Mouse (Mus musculus) liver, embryonic 13.5 days (tissue): ENCODE results near the gene Tbp. TPM values are rescaled to one million over a fixed set of nuclear protein-coding genes. Genes with fewer than 3 reads are reported as not detected.
A peak's percentile ranks its signal among the peaks of the same experiment; 100 is the strongest.
"Not testable (repeated sequence)": the region's sequence is repeated elsewhere in the genome, so short reads cannot be mapped to it uniquely, and the experiment has no call there.

Experiments
- ATAC-seq: fragments of 200-750 bp; cut with Nextera tagmentation; 2 replicates; pipeline ENCODE4 v1.8.0; 2017; ENCODE audit warnings: low read depth, mild to moderate bottlenecking, moderate number of reproducible peaks, moderate library complexity
- DNase-seq: peaks from one replicate; pipeline ENCODE4 v3.0.0; 2022
- H3K27ac ChIP-seq: fragments of 300-500 bp; sonication (generic); 2 replicates; pipeline ENCODE4 v1.5.1; 2015; ENCODE audit warnings: moderate library complexity, mild to moderate bottlenecking, inconsistent platforms
- H3K27me3 ChIP-seq: fragments of 300-500 bp; sonication (generic); 2 replicates; pipeline ENCODE4 v1.6.1; 2015; ENCODE audit warnings: mild to moderate bottlenecking, inconsistent platforms
- H3K36me3 ChIP-seq: fragments of 300-500 bp; sonication (generic); 2 replicates; pipeline ENCODE4 v1.6.1; 2015; ENCODE audit warnings: mild to moderate bottlenecking, inconsistent platforms
- H3K4me1 ChIP-seq: fragments of 300-500 bp; sonication (generic); replicated peaks from 2 replicates; pipeline ENCODE4 v1.6.1; 2015; ENCODE audit warnings: inconsistent platforms
- H3K4me2 ChIP-seq: fragments of 300-500 bp; sonication (generic); 2 replicates; pipeline ENCODE4 v1.6.1; 2015; ENCODE audit warnings: inconsistent platforms, mild to moderate bottlenecking, moderate library complexity
- H3K4me3 ChIP-seq: fragments of 300-500 bp; sonication (generic); replicated peaks from 2 replicates; pipeline ENCODE4 v1.5.1; 2015; ENCODE audit warnings: mild to moderate bottlenecking, inconsistent platforms
- H3K9ac ChIP-seq: fragments of 300-500 bp; sonication (generic); 2 replicates; pipeline ENCODE4 v1.6.1; 2015; ENCODE audit warnings: mild to moderate bottlenecking, inconsistent platforms
- H3K9me3 ChIP-seq: fragments of 300-500 bp; sonication (generic); replicated peaks from 2 replicates; pipeline ENCODE4 v1.6.1; 2016; ENCODE audit warnings: inconsistent platforms
- WGBS: fragments of 180-500 bp; shearing (Covaris S2); methylation state at CpG from one replicate; pipeline ENCODE4 v1.1.7; 2015; ENCODE audit not compliant: insufficient replicate concordance; 5-methylcytosine and 5-hydroxymethylcytosine counted together
- polyA plus RNA-seq: library from polyadenylated mRNA; unstranded; fragments of >200 nt; fragmentation: Nextera tagmentation; extraction: Ambion mirVana; gene quantifications from 2 replicates; pipeline ENCODE4 v1.2.1, GENCODE M21; 2015

The Tbp gene
- polyA plus RNA-seq, 1 experiment from 2014 or later = 21.8 TPM

DNA sequence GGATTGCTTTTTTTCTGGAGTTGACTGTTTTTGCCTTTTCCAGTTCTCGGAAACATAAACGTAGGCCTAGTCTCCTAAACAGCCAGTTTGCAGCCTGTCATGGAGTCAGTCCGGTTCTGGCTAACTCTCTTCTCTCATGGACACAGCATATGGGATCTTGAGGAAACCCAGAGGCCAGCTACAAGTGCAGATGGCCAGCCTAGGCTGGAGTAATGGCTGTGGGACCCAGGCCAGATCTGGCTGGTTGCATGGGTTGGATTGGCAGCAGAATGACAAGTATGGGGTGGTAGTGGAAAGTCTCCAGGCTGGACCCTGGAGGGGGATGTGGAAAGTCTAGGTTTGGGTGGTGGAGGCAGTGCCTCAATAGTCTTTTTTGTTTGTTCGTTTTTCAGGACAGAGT, 40.6 kb downstream of the Tbp start:
- Histone ChIP-seq H3K4me2 (no peak overlapping the region), H3K36me3 (no peaks in the 10 kb centered on the region), H3K9ac (no peak overlapping the region), H3K4me1 (0 out of 2 replicates have a peak, but pooled peaks cover 8% of the 10 kb centered on the region), H3K27me3 (peaks cover 26% of the 10 kb centered on the region), H3K9me3 (no peaks in the 10 kb centered on the region), H3K4me3 (no peak overlapping the region), H3K27ac (no peak overlapping the region)
- WGBS = 55% methylated on average over 4 of the region's 4 CpGs
- no peak for ATAC-seq
- DNase-seq = no peak

GRCm38 (mm10) chr17:15543868-15544267, 44.2 kb downstream of the Tbp start:
- WGBS = 49% methylated on average over 4 of the region's 4 CpGs
- H3K36me3 ChIP-seq, H3K4me3 ChIP-seq, H3K4me1 ChIP-seq, H3K4me2 ChIP-seq, H3K27ac ChIP-seq, H3K27me3 ChIP-seq, H3K9me3 ChIP-seq, ATAC-seq, DNase-seq, H3K9ac ChIP-seq: not testable (repeated sequence)

- DNase-seq (no peak), ATAC-seq (no peak)
- Histone ChIP-seq H3K9me3 (no peaks in the 10 kb centered on the region), H3K9ac (no peak overlapping the region), H3K36me3 (no peaks in the 10 kb centered on the region), H3K4me3 (no peak overlapping the region), H3K4me1 (no peaks in the 10 kb centered on the region), H3K27me3 (no peaks in the 10 kb centered on the region), H3K27ac (no peak overlapping the region), H3K4me2 (no peak overlapping the region)
- 49% methylated on average over 4 of the region's 4 CpGs for WGBS
These were observed 46.8 kb downstream of the Tbp start for GRCm38 (mm10) chr17:15546440-15546839.

GRCm38 (mm10) chr17:15549713-15550112, 50.0 kb downstream of the Tbp start:
- DNase-seq (no peak), ATAC-seq (no peak)
- Histone ChIP-seq H3K27me3 (no peaks in the 10 kb centered on the region), H3K27ac (no peak overlapping the region), H3K9me3 (no peaks in the 10 kb centered on the region), H3K4me1 (no peaks in the 10 kb centered on the region), H3K4me3 (no peak overlapping the region), H3K36me3 (no peaks in the 10 kb centered on the region), H3K4me2 (no peak overlapping the region), H3K9ac (no peak overlapping the region)
- WGBS = 48% methylated on average over 1 of the region's 1 CpGs

DNA sequence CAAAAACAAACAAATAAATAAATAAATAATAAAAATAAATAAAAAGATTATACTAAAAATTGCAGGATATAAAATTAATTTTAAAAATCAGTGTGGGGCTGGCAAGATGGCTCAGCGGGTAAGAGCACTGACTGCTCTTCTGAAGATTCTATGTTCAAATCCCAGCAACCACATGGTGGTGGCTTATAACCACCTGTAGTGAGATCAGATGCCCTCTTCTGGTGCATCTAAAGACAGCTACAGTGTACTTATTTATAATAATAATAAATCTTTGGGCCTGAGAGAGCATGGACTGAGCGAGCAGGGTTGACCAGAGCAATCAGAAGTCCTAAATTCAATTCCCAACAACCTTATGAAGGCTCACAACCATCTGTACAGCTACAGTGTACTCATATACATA, 60.3 kb downstream of the Tbp start:
- Histone ChIP-seq H3K36me3 (no peaks in the 10 kb centered on the region), H3K4me1 (peaks cover 10% of the 10 kb centered on the region), H3K27ac (no peak overlapping the region), H3K27me3 (peaks cover 6% of the 10 kb centered on the region; the same call in 1 of the 2 replicates), H3K9me3 (no peaks in the 10 kb centered on the region), H3K4me2 (no peak overlapping the region), H3K9ac (no peak overlapping the region), H3K4me3 (no peak overlapping the region)
- DNase-seq (no peak), ATAC-seq (no peak)
- WGBS = 70% methylated on average over 2 of the region's 2 CpGs

DNA sequence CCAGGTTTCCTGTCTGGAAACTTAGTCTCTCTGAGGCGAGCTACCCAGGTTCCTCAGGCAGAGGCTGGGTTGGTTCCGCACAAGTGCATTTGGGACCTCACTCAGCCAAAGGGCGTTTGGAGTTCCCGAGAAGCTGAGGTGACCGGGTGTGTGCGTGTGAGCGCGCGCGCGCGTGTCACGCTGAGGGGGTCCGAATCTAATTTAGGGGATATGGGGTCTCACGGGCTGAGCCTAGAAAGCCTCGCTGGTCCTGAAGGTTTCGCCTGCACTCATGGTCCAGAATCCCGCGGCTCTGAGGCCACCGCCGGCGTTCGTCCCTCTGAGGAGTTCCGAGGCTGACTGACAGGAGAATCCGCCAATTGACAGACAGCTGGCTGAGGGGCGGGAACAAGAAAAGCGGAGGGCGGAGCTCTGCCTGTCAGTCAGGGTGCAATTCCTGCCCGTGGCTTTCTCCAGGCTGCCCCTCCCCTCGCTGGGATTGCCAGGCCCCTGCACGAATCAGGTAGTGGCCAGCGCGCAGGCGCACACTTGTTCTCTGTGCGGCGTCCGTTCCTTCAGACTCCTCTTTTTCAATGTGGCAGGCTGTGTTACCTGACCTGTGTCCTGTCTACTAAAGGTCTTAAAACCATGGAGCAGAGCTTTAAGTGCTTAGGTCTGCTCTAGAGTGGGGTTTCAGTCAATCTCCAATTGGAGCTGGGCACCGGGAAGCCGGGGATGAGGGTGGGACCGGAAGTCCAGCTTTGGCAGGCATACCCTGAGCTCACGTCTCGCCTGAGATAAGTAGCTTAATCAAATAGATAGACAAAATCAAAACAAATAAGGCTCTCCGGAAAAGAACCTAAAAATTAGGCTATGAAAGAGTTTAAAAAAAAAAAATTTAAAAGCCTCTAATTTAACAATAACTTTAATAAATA, 64.6 kb downstream of the Tbp start, which contains the start of gene Prdm9:
Prdm9 (minus strand) TSS at position 341 of the 914 bp plus-strand sequence.
- peaks cover 6% of the 10 kb centered on the region; the same call in 1 of the 2 replicates for H3K27me3 ChIP-seq
- H3K4me3 ChIP-seq = peak within 1 kb of the TSS; percentile 67

GRCm38 (mm10) chr17:15564928-15565300, 65.2 kb downstream of the Tbp start:
- Histone ChIP-seq H3K36me3 (no peaks in the 10 kb centered on the region), H3K9me3 (no peaks in the 10 kb centered on the region), H3K4me2 (peak overlapping the region; percentile 85), H3K27me3 (peaks cover 6% of the 10 kb centered on the region; the same call in 1 of the 2 replicates), H3K4me1 (peaks cover 11% of the 10 kb centered on the region), H3K27ac (no peak overlapping the region), H3K9ac (no peak overlapping the region), H3K4me3 (peak overlapping the region; percentile 67)
- WGBS = 42% methylated on average over 12 of the region's 12 CpGs
- ATAC-seq (no peak), DNase-seq (no peak)

More for the DNA sequence above, 64.6 kb downstream of the Tbp start, which contains the start of gene Prdm9:
- Histone ChIP-seq H3K36me3 (no peaks in the 10 kb centered on the region), H3K9ac (peak within 1 kb of the TSS; percentile 75), H3K9me3 (no peaks in the 10 kb centered on the region), H3K4me2 (peak within 1 kb of the TSS; percentile 85), H3K4me1 (peaks cover 11% of the 10 kb centered on the region), H3K27ac (peak within 1 kb of the TSS; percentile 78)
- ATAC-seq (peak; percentile 99), DNase-seq (peak; percentile 99)
- WGBS = under 1% methylated on average over 43 of the region's 43 CpGs

DNA sequence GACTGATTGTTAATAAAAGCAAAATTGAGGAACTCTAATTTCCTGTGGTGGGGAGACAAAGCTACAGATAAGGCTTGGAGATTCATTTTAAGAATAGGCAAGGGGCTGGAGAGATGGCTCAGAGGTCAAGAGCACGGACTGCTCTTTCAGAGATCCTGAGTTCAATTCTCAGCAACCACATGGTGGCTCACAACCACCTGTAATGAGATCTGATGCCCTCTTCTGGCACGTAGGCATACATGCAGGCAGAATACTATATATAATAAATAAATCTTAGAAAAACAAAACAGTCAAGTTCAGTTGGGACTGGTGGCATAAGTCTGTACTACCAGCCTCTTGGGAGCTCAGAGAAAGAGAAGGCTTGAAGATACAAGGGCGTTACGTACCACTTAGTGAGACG, 67.2 kb downstream of the Tbp start:
- H3K4me1 ChIP-seq = peaks cover 11% of the 10 kb centered on the region
- H3K27ac ChIP-seq = no peak overlapping the region
- no peak for DNase-seq
- H3K4me2 ChIP-seq = no peak overlapping the region
- ATAC-seq = no peak
- H3K4me3 ChIP-seq = no peak overlapping the region
- no peak overlapping the region for H3K9ac ChIP-seq
- no peaks in the 10 kb centered on the region for H3K9me3 ChIP-seq
- no peaks in the 10 kb centered on the region for H3K36me3 ChIP-seq
- WGBS = 58% methylated on average over 5 of the region's 5 CpGs
- H3K27me3 ChIP-seq = peaks cover 6% of the 10 kb centered on the region; the same call in 1 of the 2 replicates

- WGBS = 39% methylated on average over 1 of the region's 1 CpGs
- peaks cover 35% of the 10 kb centered on the region for H3K27me3 ChIP-seq
- H3K4me3 ChIP-seq = no peak overlapping the region
- H3K9me3 ChIP-seq = no peaks in the 10 kb centered on the region
- no peak overlapping the region for H3K4me2 ChIP-seq
- DNase-seq (no peak), ATAC-seq (no peak)
- no peak overlapping the region for H3K27ac ChIP-seq
- no peaks in the 10 kb centered on the region for H3K36me3 ChIP-seq
- no peak overlapping the region for H3K9ac ChIP-seq
- H3K4me1 ChIP-seq = no peaks in the 10 kb centered on the region
These were observed 75.4 kb downstream of the Tbp start for GRCm38 (mm10) chr17:15575056-15575455.

- no peak overlapping the region for H3K9ac ChIP-seq
- H3K9me3 ChIP-seq = no peaks in the 10 kb centered on the region
- ATAC-seq = no peak
- peak overlapping the region; percentile 45 for H3K4me2 ChIP-seq
- no peak for DNase-seq
- WGBS = under 1% methylated on average over 32 of the region's 32 CpGs
- H3K4me3 ChIP-seq = peak overlapping the region; percentile 23; the same call in 1 of the 2 replicates
- H3K27ac ChIP-seq = no peak overlapping the region
- H3K36me3 ChIP-seq = no peaks in the 10 kb centered on the region
- H3K4me1 ChIP-seq = no peaks in the 10 kb centered on the region
- peaks cover 35% of the 10 kb centered on the region for H3K27me3 ChIP-seq
These were observed 77.6 kb downstream of the Tbp start for GRCm38 (mm10) chr17:15577291-15577694.
